Mouse (Mus musculus): ENCODE results near the gene Prr12.

DNA sequence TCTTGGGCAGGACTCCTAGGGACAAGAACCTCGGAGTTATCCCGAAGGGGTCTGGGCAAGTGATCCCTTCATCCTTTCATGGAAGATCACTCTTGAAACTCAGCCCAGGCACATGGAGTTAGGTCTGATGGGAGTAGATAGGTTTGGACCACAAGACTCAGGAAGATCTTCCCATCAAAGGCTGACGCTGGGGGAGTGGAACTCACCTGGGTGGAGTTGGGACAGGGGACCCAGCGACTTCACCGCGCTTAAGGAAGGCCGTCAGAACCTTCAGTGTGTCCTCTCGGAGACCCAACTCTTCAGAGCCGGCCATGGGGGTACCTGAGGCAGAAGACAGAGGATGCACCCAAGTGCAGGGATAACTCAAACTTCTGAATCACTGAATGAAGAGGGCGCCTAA lies 56.0 kb downstream of the Prr12 start:
- TF ChIP-seq POLR2A (IDR thresholded peaks at IDR 0.05; ENCODE audit: insufficient read depth, low read depth, low read length) = no peak
- TF ChIP-seq CTCF (IDR thresholded peaks at IDR 0.05) = no peak
- TF ChIP-seq EP300 (IDR thresholded peaks at IDR 0.05; ENCODE audit: insufficient read depth, low read depth, low read length) = no peak

Data from heart, adult 2 months (tissue).